Mouse (Mus musculus) stomach, embryonic 14.5 days (tissue): Measurements from ENCODE around the gene Ghrhr. TPM values are rescaled to one million over a fixed set of nuclear protein-coding genes. Genes with fewer than 3 reads are reported as not detected.

Source experiments
- ATAC-seq: fragments of 200-750 bp; cut with Nextera tagmentation; 2 replicates; pipeline ENCODE4 v1.8.0; 2017; ENCODE audit warnings: low read depth, moderate TSS enrichment; ENCODE audit not compliant: insufficient number of reproducible peaks, insufficient read depth, low FRiP score
- H3K27ac ChIP-seq: fragments of 300-500 bp; sonication (generic); 2 replicates; pipeline ENCODE4 v1.5.1; 2014; ENCODE audit warnings: mild to moderate bottlenecking, low read length, moderate library complexity, mixed read lengths
- H3K27me3 ChIP-seq: fragments of 300-500 bp; sonication (generic); 2 replicates; pipeline ENCODE4 v1.6.1; 2014; ENCODE audit warnings: low read length, control low read depth, mixed read lengths; ENCODE audit not compliant: control insufficient read depth, insufficient read depth
- H3K36me3 ChIP-seq: fragments of 300-500 bp; sonication (generic); 2 replicates; pipeline ENCODE4 v1.6.1; 2014; ENCODE audit warnings: mild to moderate bottlenecking, control low read depth, low read length, moderate library complexity, mixed read lengths; ENCODE audit not compliant: control insufficient read depth, insufficient read depth
- H3K4me1 ChIP-seq: fragments of 300-500 bp; sonication (generic); 2 replicates; pipeline ENCODE4 v1.6.1; 2014; ENCODE audit warnings: low read length, control low read depth, mixed read lengths; ENCODE audit not compliant: control insufficient read depth, insufficient read depth
- H3K4me2 ChIP-seq: fragments of 300-500 bp; sonication (generic); replicated peaks from 2 replicates; pipeline ENCODE4 v1.6.1; 2014; ENCODE audit warnings: low read depth, low read length, control low read depth
- H3K4me3 ChIP-seq: fragments of 300-500 bp; sonication (generic); 2 replicates; pipeline ENCODE4 v1.5.1; 2014; ENCODE audit warnings: low read depth, low read length, control low read depth
- H3K9ac ChIP-seq: fragments of 300-500 bp; sonication (generic); replicated peaks from 2 replicates; pipeline ENCODE4 v1.6.1; 2014; ENCODE audit warnings: low read depth, mild to moderate bottlenecking, control low read depth, low read length, moderate library complexity, mixed read lengths
- H3K9me3 ChIP-seq: fragments of 300-500 bp; sonication (generic); 2 replicates; pipeline ENCODE4 v1.6.1; 2016; ENCODE audit warnings: low read depth, low read length, control low read depth; ENCODE audit not compliant: control insufficient read depth
- WGBS: fragments of 180-500 bp; shearing (Covaris S2); extraction: QIAGEN DNeasy Blood & Tissue Kit; methylation state at CpG from one replicate; pipeline ENCODE4 v1.1.7; 2014; 5-methylcytosine and 5-hydroxymethylcytosine counted together
- polyA plus RNA-seq: library from polyadenylated mRNA; unstranded; fragments of >200 nt; fragmentation: Nextera tagmentation; extraction: Ambion mirVana; gene quantifications from 2 replicates; pipeline ENCODE4 v1.2.1, GENCODE M21; 2014

The Ghrhr gene
- polyA plus RNA-seq, 1 experiment from 2014 or later: not detected

GRCm38 (mm10) chr6:55377461-55377860 is 1.4 kb downstream of the Ghrhr start:
- no peak overlapping the region for H3K4me2 ChIP-seq
- no peaks in the 10 kb centered on the region for H3K36me3 ChIP-seq
- H3K4me3 ChIP-seq: no peak overlapping the region
- no peaks in the 10 kb centered on the region for H3K27me3 ChIP-seq
- no peak for ATAC-seq
- no peaks in the 10 kb centered on the region for H3K9me3 ChIP-seq
- WGBS: 69% methylated on average over 4 of the region's 4 CpGs
- no peak overlapping the region for H3K27ac ChIP-seq
- H3K4me1 ChIP-seq: no peaks in the 10 kb centered on the region
- H3K9ac ChIP-seq: no peak overlapping the region

- 37% methylated on average over 3 of the region's 3 CpGs for WGBS
- Histone ChIP-seq H3K27me3 (no peaks in the 10 kb centered on the region), H3K27ac (no peak overlapping the region)
Measured at GRCm38 (mm10) chr6:55379641-55380335, 3.7 kb downstream of the Ghrhr start.

GRCm38 (mm10) chr6:55381966-55382365 is 5.9 kb downstream of the Ghrhr start:
- no peaks in the 10 kb centered on the region for H3K36me3 ChIP-seq
- no peak overlapping the region for H3K27ac ChIP-seq
- H3K4me2 ChIP-seq: no peak overlapping the region
- no peaks in the 10 kb centered on the region for H3K9me3 ChIP-seq
- no peak overlapping the region for H3K4me3 ChIP-seq
- WGBS: 82% methylated on average over 4 of the region's 4 CpGs
- ATAC-seq: no peak
- H3K4me1 ChIP-seq: no peaks in the 10 kb centered on the region
- no peak overlapping the region for H3K9ac ChIP-seq
- no peaks in the 10 kb centered on the region for H3K27me3 ChIP-seq

More at GRCm38 (mm10) chr6:55379641-55380335, 3.7 kb downstream of the Ghrhr start:
- no peak overlapping the region for H3K4me2 ChIP-seq
- H3K4me3 ChIP-seq: no peak overlapping the region
- no peak for ATAC-seq
- H3K9ac ChIP-seq: no peak overlapping the region
- H3K9me3 ChIP-seq: no peaks in the 10 kb centered on the region
- H3K4me1 ChIP-seq: no peaks in the 10 kb centered on the region
- H3K36me3 ChIP-seq: no peaks in the 10 kb centered on the region

- Histone ChIP-seq H3K9ac (no peak overlapping the region), H3K27me3 (no peaks in the 10 kb centered on the region)
- WGBS: 13% methylated on average over 1 of the region's 1 CpGs
Measured at GRCm38 (mm10) chr6:55383897-55384296, 7.8 kb downstream of the Ghrhr start.

GRCm38 (mm10) chr6:55384356-55384951 is 8.4 kb downstream of the Ghrhr start:
- Histone ChIP-seq H3K4me2 (no peak overlapping the region), H3K4me3 (no peak overlapping the region), H3K36me3 (no peaks in the 10 kb centered on the region), H3K4me1 (no peaks in the 10 kb centered on the region), H3K27ac (no peak overlapping the region), H3K9ac (no peak overlapping the region), H3K9me3 (no peaks in the 10 kb centered on the region), H3K27me3 (no peaks in the 10 kb centered on the region)
- no peak for ATAC-seq
- WGBS: 62% methylated on average over 5 of the region's 5 CpGs

More at GRCm38 (mm10) chr6:55383897-55384296, 7.8 kb downstream of the Ghrhr start:
- H3K36me3 ChIP-seq: no peaks in the 10 kb centered on the region
- no peaks in the 10 kb centered on the region for H3K9me3 ChIP-seq
- no peak overlapping the region for H3K4me3 ChIP-seq
- no peak overlapping the region for H3K4me2 ChIP-seq
- H3K4me1 ChIP-seq: no peaks in the 10 kb centered on the region
- peak; percentile 18; the same call in 1 of the 2 replicates for ATAC-seq
- H3K27ac ChIP-seq: no peak overlapping the region

- H3K36me3 ChIP-seq: no peaks in the 10 kb centered on the region
- H3K4me1 ChIP-seq: 0 out of 2 replicates have a peak, but pooled peaks cover 6% of the 10 kb centered on the region
- no peak overlapping the region for H3K27ac ChIP-seq
- no peak for ATAC-seq
- WGBS: 41% methylated on average over 12 of the region's 12 CpGs
- no peak overlapping the region for H3K4me3 ChIP-seq
- H3K9ac ChIP-seq: no peak overlapping the region
- no peaks in the 10 kb centered on the region for H3K9me3 ChIP-seq
- no peaks in the 10 kb centered on the region for H3K27me3 ChIP-seq
- H3K4me2 ChIP-seq: no peak overlapping the region
Measured at GRCm38 (mm10) chr6:55388546-55389169, 12.6 kb downstream of the Ghrhr start.

- Histone ChIP-seq H3K9me3 (no peaks in the 10 kb centered on the region), H3K27me3 (no peaks in the 10 kb centered on the region), H3K4me3 (no peak overlapping the region), H3K27ac (no peak overlapping the region), H3K4me2 (no peak overlapping the region), H3K9ac (no peak overlapping the region), H3K4me1 (0 out of 2 replicates have a peak, but pooled peaks cover 6% of the 10 kb centered on the region), H3K36me3 (no peaks in the 10 kb centered on the region)
- no peak for ATAC-seq
- 59% methylated on average over 5 of the region's 5 CpGs for WGBS
Measured at GRCm38 (mm10) chr6:55389321-55389720, 13.2 kb downstream of the Ghrhr start.

GRCm38 (mm10) chr6:55391814-55392213 is 15.7 kb downstream of the Ghrhr start:
- no peak for ATAC-seq
- Histone ChIP-seq H3K9ac (no peak overlapping the region), H3K27me3 (no peaks in the 10 kb centered on the region), H3K9me3 (no peaks in the 10 kb centered on the region), H3K4me3 (no peak overlapping the region), H3K27ac (no peak overlapping the region), H3K4me2 (no peak overlapping the region), H3K4me1 (peaks cover 15% of the 10 kb centered on the region), H3K36me3 (no peaks in the 10 kb centered on the region)
- WGBS: 13% methylated on average over 4 of the region's 4 CpGs
